Mouse (Mus musculus) MEL (cell line): ENCODE results near the gene Tmem100.

ENCODE experiments used
- GABPA ChIP-seq: IDR thresholded peaks from 2 replicates; pipeline ENCODE4 v1.6.1; 2012; ENCODE audit warnings: low read depth, mild to moderate bottlenecking, inconsistent platforms, low read length, improper control_type of control experiment, moderate library complexity
- HCFC1 ChIP-seq: IDR thresholded peaks from 2 replicates; pipeline ENCODE4 v1.6.1; 2012; ENCODE audit warnings: low read depth, mild to moderate bottlenecking, inconsistent platforms, low read length, improper control_type of control experiment, moderate library complexity
- USF1 ChIP-seq: IDR thresholded peaks from 2 replicates; pipeline ENCODE4 v1.6.1; 2014; ENCODE audit warnings: low read depth, mild to moderate bottlenecking, inconsistent platforms, low read length, improper control_type of control experiment, moderate library complexity

- TF ChIP-seq HCFC1 (no peak), GABPA (no peak), USF1 (no peak)
Observed at GRCm38 (mm10) chr11:89984436-89984835, 45.7 kb upstream of the Tmem100 start.
